Mouse (Mus musculus): ENCODE data around the gene Nfia.

Nfia gene

GRCm38 (mm10) chr4:97783073-97783879 is 10.7 kb downstream of the Nfia start:
- no peak for DNase-seq

- no peak for DNase-seq
Observed at GRCm38 (mm10) chr4:97784236-97784635, 11.7 kb downstream of the Nfia start.

GRCm38 (mm10) chr4:97785547-97786271 is 13.2 kb downstream of the Nfia start:
- no peak for DNase-seq

- DNase-seq: no peak
Observed at GRCm38 (mm10) chr4:97786571-97786970, 14.0 kb downstream of the Nfia start.

- DNase-seq: peak; percentile 73
Observed at GRCm38 (mm10) chr4:97787515-97787914, 15.0 kb downstream of the Nfia start.

- DNase-seq: no peak
Observed at GRCm38 (mm10) chr4:97788537-97788936, 16.0 kb downstream of the Nfia start.

GRCm38 (mm10) chr4:97793931-97794330 is 21.4 kb downstream of the Nfia start:
- no peak for DNase-seq

GRCm38 (mm10) chr4:97794865-97795264 is 22.3 kb downstream of the Nfia start:
- no peak for DNase-seq

GRCm38 (mm10) chr4:97795957-97796356 is 23.4 kb downstream of the Nfia start:
- DNase-seq: no peak

GRCm38 (mm10) chr4:97796505-97796904 is 24.0 kb downstream of the Nfia start:
- no peak for DNase-seq

GRCm38 (mm10) chr4:97803791-97804190 is 31.3 kb downstream of the Nfia start:
- DNase-seq: no peak

GRCm38 (mm10) chr4:97804638-97805037 is 32.1 kb downstream of the Nfia start:
- no peak for DNase-seq

- no peak for DNase-seq
Observed at GRCm38 (mm10) chr4:97805255-97805654, 32.7 kb downstream of the Nfia start.

- DNase-seq: no peak
Observed at GRCm38 (mm10) chr4:97805896-97806808, 33.6 kb downstream of the Nfia start.

- no peak for DNase-seq
Observed at GRCm38 (mm10) chr4:97806924-97807323, 34.4 kb downstream of the Nfia start.

GRCm38 (mm10) chr4:97808885-97809284 is 36.4 kb downstream of the Nfia start:
- DNase-seq: no peak

- no peak for DNase-seq
Observed at GRCm38 (mm10) chr4:97809582-97810295, 37.2 kb downstream of the Nfia start.

- no peak for DNase-seq
Observed at GRCm38 (mm10) chr4:97810348-97810939, 37.9 kb downstream of the Nfia start.

GRCm38 (mm10) chr4:97813035-97813434 is 40.5 kb downstream of the Nfia start:
- DNase-seq: no peak

- no peak for DNase-seq
Observed at GRCm38 (mm10) chr4:97813996-97814395, 41.5 kb downstream of the Nfia start.

GRCm38 (mm10) chr4:97814515-97814914 is 42.0 kb downstream of the Nfia start:
- DNase-seq: no peak

GRCm38 (mm10) chr4:97816001-97816400 is 43.5 kb downstream of the Nfia start:
- no peak for DNase-seq

All from cerebellum, adult 11-12 months (tissue).